Mouse (Mus musculus) right cerebral cortex, postnatal 36 days (tissue): Measurements from ENCODE around the gene Maml3.

Experiments used
- DNase-seq, 2 experiments: peaks; one replicate each; pipeline ENCODE4 v3.0.0; 2022; ENCODE audit warnings: low spot score in 2 of 2, mixed read lengths in 1 of 2

The Maml3 gene

GRCm38 (mm10) chr3:52046027-52046700 lies 58.7 kb downstream of the Maml3 start:
- peak; percentile 85 to 94 for DNase-seq

GRCm38 (mm10) chr3:52045221-52045641 lies 59.6 kb downstream of the Maml3 start:
- DNase-seq = no peak

GRCm38 (mm10) chr3:52044651-52045050 lies 60.2 kb downstream of the Maml3 start:
- DNase-seq = no peak

GRCm38 (mm10) chr3:52043847-52044246 lies 61.0 kb downstream of the Maml3 start:
- no peak for DNase-seq

- no peak for DNase-seq
These were observed 62.2 kb downstream of the Maml3 start for GRCm38 (mm10) chr3:52042680-52043079.

GRCm38 (mm10) chr3:52039958-52040357 lies 64.9 kb downstream of the Maml3 start:
- no peak for DNase-seq

GRCm38 (mm10) chr3:52037260-52037659 lies 67.6 kb downstream of the Maml3 start:
- no peak for DNase-seq

GRCm38 (mm10) chr3:52035404-52035803 lies 69.5 kb downstream of the Maml3 start:
- no peak for DNase-seq

GRCm38 (mm10) chr3:52033857-52034588 lies 70.9 kb downstream of the Maml3 start:
- DNase-seq = no peak

GRCm38 (mm10) chr3:52031327-52031726 lies 73.5 kb downstream of the Maml3 start:
- no peak for DNase-seq

GRCm38 (mm10) chr3:52030114-52030513 lies 74.8 kb downstream of the Maml3 start:
- DNase-seq = no peak

GRCm38 (mm10) chr3:52029661-52030081 lies 75.2 kb downstream of the Maml3 start:
- peak; percentile 60 to 78 for DNase-seq

GRCm38 (mm10) chr3:52027972-52028371 lies 76.9 kb downstream of the Maml3 start:
- DNase-seq = no peak

- DNase-seq = no peak
These were observed 82.4 kb downstream of the Maml3 start for GRCm38 (mm10) chr3:52022486-52022885.

- DNase-seq = no peak
These were observed 86.8 kb downstream of the Maml3 start for GRCm38 (mm10) chr3:52018103-52018439.

- no peak for DNase-seq
These were observed 87.3 kb downstream of the Maml3 start for GRCm38 (mm10) chr3:52017439-52018102.

GRCm38 (mm10) chr3:52016178-52016577 lies 88.7 kb downstream of the Maml3 start:
- no peak for DNase-seq

GRCm38 (mm10) chr3:52015556-52015955 lies 89.3 kb downstream of the Maml3 start:
- no peak for DNase-seq

- DNase-seq = no peak
These were observed 93.7 kb downstream of the Maml3 start for GRCm38 (mm10) chr3:52011032-52011710.

GRCm38 (mm10) chr3:52009321-52009720 lies 95.6 kb downstream of the Maml3 start:
- DNase-seq = no peak

- DNase-seq = peak; percentile 71 to 77
These were observed 97.1 kb downstream of the Maml3 start for GRCm38 (mm10) chr3:52007602-52008252.
